Mouse (Mus musculus): ENCODE measurements around the gene Lmo4.
A peak's percentile ranks its signal among the peaks of the same experiment; 100 is the strongest.

Lmo4 gene

GRCm38 (mm10) chr3:144204413-144205311 lies at the start of gene Lmo4:
Gene Lmo4, minus strand, starts transcription at chr3:144205220.
- DNase-seq (ENCODE audit: low read depth, low spot score) = peak; percentile 51

GRCm38 (mm10) chr3:144254281-144254680 lies 49.3 kb upstream of the Lmo4 start:
- no peak for DNase-seq (ENCODE audit: low read depth, low spot score)

GRCm38 (mm10) chr3:144253018-144253417 lies 48.0 kb upstream of the Lmo4 start:
- no peak for DNase-seq (ENCODE audit: low read depth, low spot score)

GRCm38 (mm10) chr3:144252109-144252508 lies 47.1 kb upstream of the Lmo4 start:
- DNase-seq (ENCODE audit: low read depth, low spot score) = no peak

GRCm38 (mm10) chr3:144242025-144242673 lies 37.1 kb upstream of the Lmo4 start:
- DNase-seq (ENCODE audit: low read depth, low spot score) = peak; percentile 64

GRCm38 (mm10) chr3:144241161-144241560 lies 36.1 kb upstream of the Lmo4 start:
- no peak for DNase-seq (ENCODE audit: low read depth, low spot score)

- DNase-seq (ENCODE audit: low read depth, low spot score) = no peak
Measured at GRCm38 (mm10) chr3:144238482-144238881, 33.5 kb upstream of the Lmo4 start.

- no peak for DNase-seq (ENCODE audit: low read depth, low spot score)
Measured at GRCm38 (mm10) chr3:144232347-144233008, 27.5 kb upstream of the Lmo4 start.

- DNase-seq (ENCODE audit: low read depth, low spot score) = no peak
Measured at GRCm38 (mm10) chr3:144231931-144232330, 26.9 kb upstream of the Lmo4 start.

GRCm38 (mm10) chr3:144231419-144231818 lies 26.4 kb upstream of the Lmo4 start:
- DNase-seq (ENCODE audit: low read depth, low spot score) = no peak

GRCm38 (mm10) chr3:144230016-144230415 lies 25.0 kb upstream of the Lmo4 start:
- DNase-seq (ENCODE audit: low read depth, low spot score) = no peak

- DNase-seq (ENCODE audit: low read depth, low spot score) = no peak
Measured at GRCm38 (mm10) chr3:144229312-144229711, 24.3 kb upstream of the Lmo4 start.

GRCm38 (mm10) chr3:144225456-144226240 lies 20.6 kb upstream of the Lmo4 start:
- no peak for DNase-seq (ENCODE audit: low read depth, low spot score)

- no peak for DNase-seq (ENCODE audit: low read depth, low spot score)
Measured at GRCm38 (mm10) chr3:144224594-144224993, 19.6 kb upstream of the Lmo4 start.

GRCm38 (mm10) chr3:144223377-144224105 lies 18.5 kb upstream of the Lmo4 start:
- no peak for DNase-seq (ENCODE audit: low read depth, low spot score)

GRCm38 (mm10) chr3:144222381-144222780 lies 17.4 kb upstream of the Lmo4 start:
- no peak for DNase-seq (ENCODE audit: low read depth, low spot score)

- DNase-seq (ENCODE audit: low read depth, low spot score) = peak; percentile 80
Measured at GRCm38 (mm10) chr3:144207498-144207897, 2.5 kb upstream of the Lmo4 start.

- DNase-seq (ENCODE audit: low read depth, low spot score) = no peak
Measured at GRCm38 (mm10) chr3:144206942-144207341, 1.9 kb upstream of the Lmo4 start.

- DNase-seq (ENCODE audit: low read depth, low spot score) = no peak
Measured at GRCm38 (mm10) chr3:144206261-144206660, 1.2 kb upstream of the Lmo4 start.

GRCm38 (mm10) chr3:144205351-144206153 lies 532 bp upstream of the Lmo4 start:
- DNase-seq (ENCODE audit: low read depth, low spot score) = peak; percentile 93
